Mouse (Mus musculus): ENCODE data around the gene Ugt1a7c. TPM values are rescaled to one million over a fixed set of nuclear protein-coding genes. Genes with fewer than 3 reads are reported as not detected.

Ugt1a7c gene
- total and polyA plus RNA-seq, 2 experiments from 2014 or later: 0.99 to 1.8 TPM

DNA sequence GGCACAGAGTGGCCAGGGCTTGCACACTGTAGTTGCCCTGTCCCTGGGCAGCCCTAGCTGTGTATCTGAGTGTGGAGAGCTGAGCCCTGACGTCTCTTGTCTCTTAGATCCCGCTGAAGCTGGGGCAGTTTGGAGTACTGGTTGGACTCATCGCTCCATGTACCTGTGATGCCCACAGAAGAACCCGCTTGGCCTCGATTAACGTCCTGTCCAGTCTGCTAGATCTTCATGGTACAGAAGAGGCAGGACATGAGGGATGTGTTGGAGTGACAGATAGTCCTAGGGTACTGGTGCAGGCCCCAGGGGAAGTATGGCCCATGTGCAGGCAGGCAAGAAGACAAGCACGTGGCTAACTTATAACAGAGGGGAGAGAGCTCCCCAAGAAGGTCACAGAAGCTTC is 154.7 kb downstream of the Ugt1a7c start:
- TF ChIP-seq CTCF (IDR thresholded peaks at IDR 0.05; ENCODE audit: low read depth): no peak
- no peak for TF ChIP-seq EP300 (IDR thresholded peaks at IDR 0.05; ENCODE audit: low read depth)
- Histone ChIP-seq H3K4me3 (ENCODE audit: low read depth, low read length) (no peak overlapping the region), H3K4me1 (ENCODE audit: control insufficient read depth, insufficient read depth) (no peaks in the 10 kb centered on the region), H3K27me3 (ENCODE audit: control insufficient read depth, insufficient read depth, low read length) (no peaks in the 10 kb centered on the region), H3K4me2 (ENCODE audit: low read depth, low read length) (no peak overlapping the region), H3K36me3 (replicated peaks; ENCODE audit: control insufficient read depth, insufficient read depth, low read length) (no peaks in the 10 kb centered on the region), H3K9me3 (replicated peaks; ENCODE audit: control insufficient read depth, low read length) (peaks cover 69% of the 10 kb centered on the region), H3K27ac (ENCODE audit: low read depth) (no peak overlapping the region), H3K9ac (replicated peaks; ENCODE audit: low read depth, low read length) (no peak overlapping the region)
- 68% methylated on average over 7 of the region's 7 CpGs for WGBS
- no peak for DNase-seq (ENCODE audit: low spot score)
- no peak for ATAC-seq (ENCODE audit: insufficient read depth, low read depth)

DNA sequence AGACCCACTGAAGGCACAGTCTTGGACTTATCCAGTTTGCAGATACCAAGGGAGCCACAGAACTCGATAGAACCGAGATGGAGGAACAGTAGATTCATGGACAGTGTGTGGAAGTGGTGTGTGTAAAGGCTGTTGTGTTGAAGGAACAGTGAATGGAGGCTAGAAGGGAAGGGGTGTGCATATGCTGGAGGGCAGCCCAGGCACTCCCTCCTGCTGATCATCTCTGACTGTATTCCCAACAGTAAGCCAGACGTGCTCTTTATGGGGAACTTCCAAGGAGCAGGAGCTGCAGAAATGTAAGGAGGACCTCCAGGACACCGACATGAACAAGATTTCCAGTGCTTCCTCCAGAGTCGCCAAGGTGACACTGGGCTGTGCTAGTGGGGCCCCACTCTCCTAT is 155.2 kb downstream of the Ugt1a7c start:
- DNase-seq (ENCODE audit: low spot score) (no peak), ATAC-seq (ENCODE audit: insufficient read depth, low read depth) (no peak)
- TF ChIP-seq EP300 (IDR thresholded peaks at IDR 0.05; ENCODE audit: low read depth) (no peak), CTCF (IDR thresholded peaks at IDR 0.05; ENCODE audit: low read depth) (no peak)
- Histone ChIP-seq H3K4me1 (ENCODE audit: control insufficient read depth, insufficient read depth) (no peaks in the 10 kb centered on the region), H3K27ac (ENCODE audit: low read depth) (no peak overlapping the region), H3K27me3 (ENCODE audit: control insufficient read depth, insufficient read depth, low read length) (no peaks in the 10 kb centered on the region), H3K4me3 (ENCODE audit: low read depth, low read length) (no peak overlapping the region), H3K36me3 (replicated peaks; ENCODE audit: control insufficient read depth, insufficient read depth, low read length) (no peaks in the 10 kb centered on the region), H3K4me2 (ENCODE audit: low read depth, low read length) (no peak overlapping the region), H3K9me3 (replicated peaks; ENCODE audit: control insufficient read depth, low read length) (peaks cover 73% of the 10 kb centered on the region), H3K9ac (replicated peaks; ENCODE audit: low read depth, low read length) (no peak overlapping the region)
- 69% methylated on average over 5 of the region's 5 CpGs for WGBS

DNA sequence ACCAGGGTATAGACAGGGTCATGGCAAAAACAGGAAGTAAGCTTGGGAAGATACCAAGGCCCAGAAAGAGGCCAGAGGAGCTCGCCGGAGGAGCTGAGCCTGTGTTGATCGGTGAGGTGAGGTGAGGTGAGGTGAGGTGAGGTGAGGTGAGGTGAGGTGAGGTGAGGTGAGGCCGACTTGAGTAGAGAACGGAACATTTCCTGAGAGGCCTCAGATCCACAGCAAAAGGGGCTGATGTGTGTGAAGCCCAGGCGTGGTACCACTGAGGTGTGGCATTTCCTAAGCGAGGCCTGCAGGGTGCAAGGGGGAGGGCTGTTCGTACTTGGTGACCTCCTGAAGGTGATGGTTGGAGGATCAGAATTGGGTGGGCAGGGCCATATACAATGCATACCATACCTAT is 158.2 kb downstream of the Ugt1a7c start:
- no peaks in the 10 kb centered on the region for H3K36me3 ChIP-seq (replicated peaks; ENCODE audit: control insufficient read depth, insufficient read depth, low read length)
- H3K27ac ChIP-seq (ENCODE audit: low read depth): no peak overlapping the region
- H3K9ac ChIP-seq (replicated peaks; ENCODE audit: low read depth, low read length): no peak overlapping the region
- H3K9me3 ChIP-seq (replicated peaks; ENCODE audit: control insufficient read depth, low read length): peaks cover 50% of the 10 kb centered on the region
- no peak overlapping the region for H3K4me2 ChIP-seq (ENCODE audit: low read depth, low read length)
- TF ChIP-seq EP300 (IDR thresholded peaks at IDR 0.05; ENCODE audit: low read depth) (no peak), CTCF (IDR thresholded peaks at IDR 0.05; ENCODE audit: low read depth) (no peak)
- no peaks in the 10 kb centered on the region for H3K4me1 ChIP-seq (ENCODE audit: control insufficient read depth, insufficient read depth)
- no peaks in the 10 kb centered on the region for H3K27me3 ChIP-seq (ENCODE audit: control insufficient read depth, insufficient read depth, low read length)
- no peak overlapping the region for H3K4me3 ChIP-seq (ENCODE audit: low read depth, low read length)
- no peak for ATAC-seq (ENCODE audit: insufficient read depth, low read depth)
- DNase-seq (ENCODE audit: low spot score): no peak
- WGBS: 71% methylated on average over 8 of the region's 8 CpGs

DNA sequence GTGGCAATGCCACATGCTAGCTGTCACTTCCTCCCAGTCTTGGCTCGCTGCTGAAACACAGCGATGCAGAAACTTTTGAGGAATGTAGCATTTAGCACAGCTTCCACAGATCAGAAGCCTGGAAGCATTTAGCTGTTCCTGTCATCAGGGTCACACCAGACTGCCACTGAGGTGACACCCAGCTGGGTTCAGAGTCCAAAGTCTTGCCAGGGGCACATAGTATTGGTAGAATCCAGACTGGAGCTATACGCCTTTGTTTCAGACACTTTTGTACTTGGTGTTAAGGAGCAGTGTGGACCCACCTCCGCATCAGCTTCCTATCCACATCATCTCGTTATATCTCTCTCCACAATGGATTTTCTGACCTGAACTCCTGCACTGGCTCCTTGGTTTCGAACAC is 158.7 kb downstream of the Ugt1a7c start:
- TF ChIP-seq EP300 (IDR thresholded peaks at IDR 0.05; ENCODE audit: low read depth): no peak
- no peak for TF ChIP-seq CTCF (IDR thresholded peaks at IDR 0.05; ENCODE audit: low read depth)
- no peak overlapping the region for H3K4me3 ChIP-seq (ENCODE audit: low read depth, low read length)
- H3K9ac ChIP-seq (replicated peaks; ENCODE audit: low read depth, low read length): no peak overlapping the region
- WGBS: 62% methylated on average over 6 of the region's 6 CpGs
- no peaks in the 10 kb centered on the region for H3K4me1 ChIP-seq (ENCODE audit: control insufficient read depth, insufficient read depth)
- peaks cover 46% of the 10 kb centered on the region for H3K9me3 ChIP-seq (replicated peaks; ENCODE audit: control insufficient read depth, low read length)
- no peak for DNase-seq (ENCODE audit: low spot score)
- no peaks in the 10 kb centered on the region for H3K36me3 ChIP-seq (replicated peaks; ENCODE audit: control insufficient read depth, insufficient read depth, low read length)
- H3K4me2 ChIP-seq (ENCODE audit: low read depth, low read length): no peak overlapping the region
- H3K27ac ChIP-seq (ENCODE audit: low read depth): no peak overlapping the region
- no peaks in the 10 kb centered on the region for H3K27me3 ChIP-seq (ENCODE audit: control insufficient read depth, insufficient read depth, low read length)
- ATAC-seq (ENCODE audit: insufficient read depth, low read depth): no peak

DNA sequence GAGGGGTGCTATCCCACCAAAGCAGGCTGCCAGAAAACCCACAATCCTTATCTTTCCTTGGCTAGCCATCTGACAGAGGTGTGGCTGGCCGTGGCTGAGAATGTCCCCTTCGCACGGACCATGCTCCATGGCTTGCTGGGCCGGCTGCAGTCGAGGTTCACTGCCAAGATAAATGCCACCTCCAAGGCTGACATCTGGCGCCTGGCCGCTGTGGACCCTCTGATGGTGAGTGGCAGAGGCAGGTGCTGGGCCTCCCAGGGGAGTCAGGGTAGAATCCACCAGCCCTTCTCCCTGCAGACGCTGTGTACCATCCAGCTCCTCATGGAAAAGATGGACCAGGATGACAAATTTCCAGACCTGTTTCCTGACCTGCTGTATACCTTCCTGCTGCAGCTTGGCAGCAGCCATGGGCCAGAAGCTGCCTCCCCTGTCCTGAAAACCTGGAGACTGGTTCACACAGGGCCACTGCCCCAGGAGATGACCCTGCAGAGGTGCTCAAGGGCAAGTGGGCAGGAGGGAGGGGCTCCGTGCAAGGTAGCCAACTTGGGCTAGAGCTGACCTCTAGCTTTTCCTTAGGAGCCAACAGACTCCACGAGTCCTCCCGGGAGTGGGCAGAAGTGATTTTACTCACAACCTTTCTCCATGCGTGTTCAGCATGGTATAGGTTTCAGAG is 160.1 kb downstream of the Ugt1a7c start:
- Histone ChIP-seq H3K4me1 (ENCODE audit: control insufficient read depth, insufficient read depth) (peaks cover 11% of the 10 kb centered on the region), H3K27ac (ENCODE audit: low read depth) (no peak overlapping the region), H3K36me3 (replicated peaks; ENCODE audit: control insufficient read depth, insufficient read depth, low read length) (peaks cover 6% of the 10 kb centered on the region; the same call in 1 of the 2 replicates), H3K9me3 (replicated peaks; ENCODE audit: control insufficient read depth, low read length) (peaks cover 32% of the 10 kb centered on the region), H3K4me3 (ENCODE audit: low read depth, low read length) (no peak overlapping the region), H3K9ac (replicated peaks; ENCODE audit: low read depth, low read length) (no peak overlapping the region), H3K27me3 (ENCODE audit: control insufficient read depth, insufficient read depth, low read length) (no peaks in the 10 kb centered on the region), H3K4me2 (ENCODE audit: low read depth, low read length) (no peak overlapping the region)
- no peak for DNase-seq (ENCODE audit: low spot score)
- 75% methylated on average over 12 of the region's 12 CpGs for WGBS
- ATAC-seq (ENCODE audit: insufficient read depth, low read depth): no peak
- TF ChIP-seq EP300 (IDR thresholded peaks at IDR 0.05; ENCODE audit: low read depth) (no peak), CTCF (IDR thresholded peaks at IDR 0.05; ENCODE audit: low read depth) (no peak)

DNA sequence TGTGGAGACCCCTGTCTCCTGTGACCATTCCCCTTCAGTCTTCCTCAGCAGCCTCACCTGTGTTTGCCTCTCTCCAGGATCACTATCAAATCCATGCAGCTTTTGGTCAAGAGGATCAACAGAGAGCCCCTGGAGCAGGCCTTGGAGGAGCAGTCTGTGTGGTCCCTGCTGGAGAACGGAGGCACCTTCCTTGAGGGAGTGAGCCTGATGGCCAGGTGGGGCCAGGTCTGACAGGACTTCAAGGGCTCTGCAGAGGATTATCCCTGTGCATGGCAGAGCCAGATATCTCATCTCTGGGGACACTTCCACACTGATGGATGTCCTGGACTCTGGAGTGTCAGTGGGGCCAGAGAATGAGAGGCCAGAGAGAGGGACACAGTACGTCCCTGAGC is 160.6 kb downstream of the Ugt1a7c start:
- 53% methylated on average over 2 of the region's 2 CpGs for WGBS
- DNase-seq (ENCODE audit: low spot score): no peak
- ATAC-seq (ENCODE audit: insufficient read depth, low read depth): no peak
- Histone ChIP-seq H3K27me3 (ENCODE audit: control insufficient read depth, insufficient read depth, low read length) (no peaks in the 10 kb centered on the region), H3K27ac (ENCODE audit: low read depth) (no peak overlapping the region), H3K4me1 (ENCODE audit: control insufficient read depth, insufficient read depth) (peaks cover 11% of the 10 kb centered on the region), H3K9ac (replicated peaks; ENCODE audit: low read depth, low read length) (no peak overlapping the region), H3K4me3 (ENCODE audit: low read depth, low read length) (no peak overlapping the region), H3K9me3 (replicated peaks; ENCODE audit: control insufficient read depth, low read length) (peaks cover 27% of the 10 kb centered on the region), H3K4me2 (ENCODE audit: low read depth, low read length) (no peak overlapping the region), H3K36me3 (replicated peaks; ENCODE audit: control insufficient read depth, insufficient read depth, low read length) (peaks cover 10% of the 10 kb centered on the region; the same call in 1 of the 2 replicates)
- TF ChIP-seq CTCF (IDR thresholded peaks at IDR 0.05; ENCODE audit: low read depth) (no peak), EP300 (IDR thresholded peaks at IDR 0.05; ENCODE audit: low read depth) (no peak)
